Mouse (Mus musculus) embryonic facial prominence, embryonic 10.5 days (tissue): ENCODE measurements around the gene Sprr2a2. TPM values are rescaled to one million over a fixed set of nuclear protein-coding genes. Genes with fewer than 3 reads are reported as not detected.
"Not testable (repeated sequence)": the region's sequence is repeated elsewhere in the genome, so short reads cannot be mapped to it uniquely, and the experiment has no call there.

Experiments
- DNase-seq: peaks from one replicate; pipeline ENCODE4 v3.0.0-alpha.2; 2017; ENCODE audit warnings: low spot score
- H3K27ac ChIP-seq: fragments of 300-500 bp; sonication (generic); replicated peaks from 2 replicates; pipeline ENCODE4 v1.5.1; 2016; ENCODE audit warnings: mild to moderate bottlenecking
- H3K27me3 ChIP-seq: fragments of 300-500 bp; sonication (generic); replicated peaks from 2 replicates; pipeline ENCODE4 v1.6.1; 2016; ENCODE audit warnings: low read depth, mild to moderate bottlenecking; ENCODE audit not compliant: poor library complexity, severe bottlenecking
- H3K36me3 ChIP-seq: fragments of 300-500 bp; sonication (generic); replicated peaks from 2 replicates; pipeline ENCODE4 v1.6.1; 2016; ENCODE audit warnings: mild to moderate bottlenecking, moderate library complexity
- H3K4me1 ChIP-seq: fragments of 300-500 bp; sonication (generic); 2 replicates; pipeline ENCODE4 v1.6.1; 2016
- H3K4me3 ChIP-seq: fragments of 300-500 bp; sonication (generic); 2 replicates; pipeline ENCODE4 v1.5.1; 2016; ENCODE audit warnings: mild to moderate bottlenecking, moderate library complexity
- H3K9me3 ChIP-seq: fragments of 300-500 bp; sonication (generic); 2 replicates; pipeline ENCODE4 v1.6.1; 2016; ENCODE audit warnings: mild to moderate bottlenecking
- WGBS: fragments of 180-500 bp; shearing (Covaris S2); methylation state at CpG from one replicate; pipeline ENCODE4 v1.1.7; 2016; 5-methylcytosine and 5-hydroxymethylcytosine counted together
- polyA plus RNA-seq: library from polyadenylated mRNA; unstranded; fragments of >200 nt; fragmentation: Nextera tagmentation; extraction: Ambion mirVana; gene quantifications from 2 replicates; pipeline ENCODE4 v1.2.1, GENCODE M21; 2016

Gene Sprr2a2
- not detected in 2 replicates for polyA plus RNA-seq

GRCm38 (mm10) chr3:92215569-92215968 lies at the start of gene Sprr2a2, which contains the start of gene Sprr2a1:
TSS of gene Sprr2a2 (plus strand) at chr3:92215920.
TSS of gene Sprr2a1 (plus strand) at chr3:92215799.
- not testable (repeated sequence) for H3K27me3 ChIP-seq, DNase-seq, H3K27ac ChIP-seq, H3K4me3 ChIP-seq, H3K4me1 ChIP-seq, H3K36me3 ChIP-seq, H3K9me3 ChIP-seq
- no CpG with 5 or more reads among the region's 2 CpGs for WGBS

GRCm38 (mm10) chr3:92169847-92170246 lies 45.9 kb upstream of the Sprr2a2 start:
- H3K4me1 ChIP-seq, result no peaks in the 10 kb centered on the region
- H3K4me3 ChIP-seq, result no peak overlapping the region
- WGBS, result 79% methylated on average over 3 of the region's 3 CpGs
- no peaks in the 10 kb centered on the region for H3K27me3 ChIP-seq
- DNase-seq, result no peak
- no peaks in the 10 kb centered on the region for H3K36me3 ChIP-seq
- no peaks in the 10 kb centered on the region for H3K9me3 ChIP-seq
- H3K27ac ChIP-seq, result no peak overlapping the region

- Histone ChIP-seq H3K27me3 (no peaks in the 10 kb centered on the region), H3K36me3 (no peaks in the 10 kb centered on the region), H3K27ac (no peak overlapping the region), H3K4me3 (no peak overlapping the region), H3K9me3 (no peaks in the 10 kb centered on the region), H3K4me1 (no peaks in the 10 kb centered on the region)
- 76% methylated on average over 1 of the region's 1 CpGs for WGBS
- DNase-seq, result no peak
These were observed 38.8 kb upstream of the Sprr2a2 start for GRCm38 (mm10) chr3:92176880-92177279.

GRCm38 (mm10) chr3:92195512-92196200 lies 20.1 kb upstream of the Sprr2a2 start:
- H3K4me3 ChIP-seq, result no peak overlapping the region
- no peaks in the 10 kb centered on the region for H3K27me3 ChIP-seq
- 89% methylated on average over 6 of the region's 6 CpGs for WGBS
- no peak for DNase-seq
- H3K27ac ChIP-seq, result no peak overlapping the region
- H3K4me1 ChIP-seq, result no peaks in the 10 kb centered on the region
- H3K36me3 ChIP-seq, result no peaks in the 10 kb centered on the region
- no peaks in the 10 kb centered on the region for H3K9me3 ChIP-seq

GRCm38 (mm10) chr3:92211133-92211925 lies 4.4 kb upstream of the Sprr2a2 start:
- H3K4me3 ChIP-seq, H3K36me3 ChIP-seq, DNase-seq, H3K9me3 ChIP-seq, H3K27me3 ChIP-seq, H3K4me1 ChIP-seq, H3K27ac ChIP-seq: not testable (repeated sequence)
- no CpG with 5 or more reads among the region's 16 CpGs for WGBS

- H3K36me3 ChIP-seq, H3K27ac ChIP-seq, H3K4me3 ChIP-seq, H3K4me1 ChIP-seq, H3K9me3 ChIP-seq, H3K27me3 ChIP-seq, DNase-seq: not testable (repeated sequence)
- no CpG with 5 or more reads among the region's 1 CpGs for WGBS
These were observed 3.7 kb upstream of the Sprr2a2 start for GRCm38 (mm10) chr3:92212059-92212458.

- not testable (repeated sequence) for H3K36me3 ChIP-seq, H3K27ac ChIP-seq, H3K4me3 ChIP-seq, H3K27me3 ChIP-seq, H3K9me3 ChIP-seq, H3K4me1 ChIP-seq, DNase-seq
These were observed 2.1 kb upstream of the Sprr2a2 start for GRCm38 (mm10) chr3:92213651-92214050.

- H3K4me1 ChIP-seq, H3K4me3 ChIP-seq, H3K27ac ChIP-seq, H3K9me3 ChIP-seq, DNase-seq, H3K27me3 ChIP-seq, H3K36me3 ChIP-seq: not testable (repeated sequence)
- no CpG with 5 or more reads among the region's 8 CpGs for WGBS
These were observed 3.3 kb downstream of the Sprr2a2 start for GRCm38 (mm10) chr3:92219031-92219430.

- not testable (repeated sequence) for DNase-seq, H3K36me3 ChIP-seq, H3K9me3 ChIP-seq, H3K4me1 ChIP-seq, H3K27me3 ChIP-seq, H3K4me3 ChIP-seq, H3K27ac ChIP-seq
These were observed 8.0 kb downstream of the Sprr2a2 start for GRCm38 (mm10) chr3:92223708-92224107.

GRCm38 (mm10) chr3:92227410-92227809 lies 11.7 kb downstream of the Sprr2a2 start:
- H3K27ac ChIP-seq, H3K4me1 ChIP-seq, H3K9me3 ChIP-seq, H3K4me3 ChIP-seq, DNase-seq, H3K27me3 ChIP-seq, H3K36me3 ChIP-seq: not testable (repeated sequence)
- WGBS, result 76% methylated on average over 3 of the region's 3 CpGs

- H3K27ac ChIP-seq, H3K4me1 ChIP-seq, H3K36me3 ChIP-seq, H3K4me3 ChIP-seq, H3K27me3 ChIP-seq, H3K9me3 ChIP-seq, DNase-seq: not testable (repeated sequence)
- WGBS, result no CpG with 5 or more reads among the region's 5 CpGs
These were observed 20.9 kb downstream of the Sprr2a2 start for GRCm38 (mm10) chr3:92236463-92237189.

GRCm38 (mm10) chr3:92238736-92239135 lies 23.0 kb downstream of the Sprr2a2 start:
- H3K9me3 ChIP-seq, result not testable (repeated sequence)

GRCm38 (mm10) chr3:92239197-92239596 lies 23.5 kb downstream of the Sprr2a2 start:
- H3K9me3 ChIP-seq, H3K27ac ChIP-seq, H3K4me3 ChIP-seq, H3K4me1 ChIP-seq, H3K27me3 ChIP-seq, DNase-seq, H3K36me3 ChIP-seq: not testable (repeated sequence)
- WGBS, result no CpG with 5 or more reads among the region's 1 CpGs

More at GRCm38 (mm10) chr3:92238736-92239135, 23.0 kb downstream of the Sprr2a2 start:
- not testable (repeated sequence) for H3K27ac ChIP-seq, DNase-seq, H3K27me3 ChIP-seq, H3K4me1 ChIP-seq, H3K36me3 ChIP-seq, H3K4me3 ChIP-seq
